Mouse (Mus musculus) embryo, embryonic 10 days (tissue): ENCODE measurements at regions not wholly inside any gene's neighbourhood (a gene's known extent, or its start where the extent isn't known, plus 50 kb on each side); places are given as distances from the start of the nearest gene placed in this dataset.

Experiments
- DNase-seq: peaks from one replicate; pipeline ENCODE4 v3.0.0-alpha.2; 2015; ENCODE audit warnings: low spot score

DNA sequence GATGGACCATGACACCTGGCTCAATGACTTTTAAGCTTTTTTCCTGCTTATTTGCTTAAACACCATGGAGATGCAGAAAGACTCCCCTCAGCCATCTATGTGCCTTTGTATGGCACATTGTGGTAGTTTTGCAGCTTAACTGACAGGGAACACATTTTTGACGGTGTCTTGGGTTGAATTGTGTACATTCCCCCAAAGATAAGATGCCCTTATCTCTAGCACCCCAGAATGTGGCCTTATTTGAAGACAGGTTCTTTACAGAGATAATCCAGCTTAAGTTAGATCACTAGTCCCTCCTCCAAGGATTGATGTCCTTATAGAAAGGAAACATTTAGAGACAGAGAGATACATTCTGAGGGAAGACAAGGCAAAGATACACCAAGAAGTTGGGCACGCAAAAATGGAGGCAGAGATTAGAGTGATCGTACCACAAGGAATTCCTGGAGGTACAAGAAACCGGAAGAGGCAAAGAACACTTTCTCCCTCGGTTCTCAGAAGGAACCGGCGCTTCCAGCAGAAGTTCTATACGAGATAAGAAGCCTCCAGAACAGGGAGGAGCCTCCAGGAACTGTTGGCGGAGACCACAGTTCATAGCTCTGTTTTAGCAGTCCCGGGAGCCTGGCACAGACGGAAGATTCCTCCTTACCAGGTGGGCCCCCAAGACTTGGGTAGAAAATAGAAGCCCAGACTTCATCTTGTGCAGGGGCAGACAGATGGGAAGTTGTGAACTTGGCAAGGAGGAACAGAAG is 58.8 kb upstream of the Acsl1 start:
- no peak for DNase-seq

DNA sequence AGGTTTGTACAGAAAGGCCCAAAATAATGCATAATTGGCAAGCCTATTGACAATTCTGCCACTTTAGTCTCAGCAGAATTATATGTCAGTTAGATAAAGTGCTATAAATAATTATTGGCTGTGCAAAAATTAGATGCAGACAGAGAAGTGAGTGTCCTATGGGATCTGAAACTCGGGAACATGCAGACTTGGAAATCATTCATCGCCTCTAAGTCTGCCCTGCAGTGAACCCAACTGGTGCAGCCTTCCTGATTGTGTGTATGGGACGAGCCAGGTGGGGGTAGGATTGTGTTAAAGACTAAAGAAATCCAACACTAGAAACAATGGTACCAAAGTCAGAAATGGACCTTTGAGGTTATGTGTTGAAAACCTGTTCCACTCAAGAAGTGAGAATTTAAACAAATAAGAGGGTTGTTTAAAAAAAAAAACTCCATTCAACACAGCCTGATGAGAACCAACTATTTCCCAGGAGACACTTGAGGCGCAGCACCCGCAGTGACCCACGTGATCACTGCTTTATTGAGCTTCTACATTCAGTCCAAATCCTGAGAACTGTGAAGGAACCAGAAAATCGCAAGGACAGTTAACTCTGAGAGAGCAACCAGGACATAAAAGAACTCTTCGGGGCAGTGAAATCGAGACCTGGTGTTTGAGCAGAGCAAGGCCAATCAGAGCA is 57.4 kb upstream of the Acsl1 start:
- DNase-seq = no peak

DNA sequence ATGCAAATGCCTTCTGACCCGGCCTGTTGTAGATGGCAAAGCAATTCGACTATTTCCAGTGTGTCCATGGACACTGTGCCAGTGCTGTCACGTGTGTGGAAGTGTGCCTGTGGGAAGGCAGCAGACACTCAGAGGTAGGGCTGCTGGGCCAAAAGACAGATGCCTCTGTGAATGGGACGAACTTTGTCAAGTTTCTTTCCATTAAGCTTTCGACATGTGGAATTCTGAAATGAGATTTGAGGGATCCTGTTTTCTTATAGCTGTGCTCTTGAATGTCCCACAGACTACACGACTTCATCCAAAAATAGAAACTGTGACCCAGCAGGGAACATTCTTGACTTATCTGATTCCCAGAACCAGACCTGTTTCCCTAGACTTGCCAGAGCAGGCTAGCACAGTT is 56.0 kb upstream of the Acsl1 start:
- DNase-seq = no peak

DNA sequence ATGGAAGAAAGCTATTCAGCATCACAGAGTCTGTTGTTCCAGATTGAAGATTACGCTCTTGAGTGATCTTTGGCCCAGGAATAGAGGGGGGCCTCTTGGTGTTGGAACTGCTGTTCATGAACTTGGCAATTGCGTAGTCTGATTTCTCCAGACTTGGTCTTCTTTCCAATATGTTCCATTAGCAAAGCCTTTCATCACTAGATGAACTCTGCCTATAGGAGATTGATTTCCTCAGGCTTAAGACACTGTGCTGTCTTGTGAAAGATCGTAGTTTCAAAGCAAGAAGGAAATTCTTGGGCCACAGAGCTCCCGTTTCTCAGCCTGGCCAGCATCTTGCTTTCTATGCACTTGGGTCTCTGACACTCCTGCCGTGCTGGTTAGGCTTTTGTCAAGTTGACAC is 51.4 kb upstream of the Acsl1 start:
- DNase-seq = no peak

DNA sequence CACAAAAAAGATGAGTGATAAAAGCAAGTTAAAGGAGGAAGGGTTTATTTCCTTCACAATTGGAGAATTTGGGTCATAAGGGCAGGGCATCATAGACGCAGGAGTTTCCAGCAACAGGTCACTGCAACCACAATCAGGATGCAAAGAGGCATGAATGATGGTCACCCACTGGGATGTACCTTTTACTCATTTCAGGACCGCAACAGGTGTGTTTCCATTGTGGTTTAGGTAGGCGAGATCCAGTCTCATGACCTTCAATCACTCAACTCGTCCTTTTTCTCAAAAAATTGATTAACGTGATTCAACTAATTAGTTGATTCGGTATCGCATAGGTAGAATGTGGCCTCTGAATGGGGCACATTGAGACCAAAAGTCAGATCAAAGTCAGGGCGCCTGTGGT is 50.4 kb upstream of the Acsl1 start:
- DNase-seq = no peak
